Mouse (Mus musculus): ENCODE data around the gene Heatr5a.
A peak's percentile ranks its signal among the peaks of the same experiment; 100 is the strongest.

DNA sequence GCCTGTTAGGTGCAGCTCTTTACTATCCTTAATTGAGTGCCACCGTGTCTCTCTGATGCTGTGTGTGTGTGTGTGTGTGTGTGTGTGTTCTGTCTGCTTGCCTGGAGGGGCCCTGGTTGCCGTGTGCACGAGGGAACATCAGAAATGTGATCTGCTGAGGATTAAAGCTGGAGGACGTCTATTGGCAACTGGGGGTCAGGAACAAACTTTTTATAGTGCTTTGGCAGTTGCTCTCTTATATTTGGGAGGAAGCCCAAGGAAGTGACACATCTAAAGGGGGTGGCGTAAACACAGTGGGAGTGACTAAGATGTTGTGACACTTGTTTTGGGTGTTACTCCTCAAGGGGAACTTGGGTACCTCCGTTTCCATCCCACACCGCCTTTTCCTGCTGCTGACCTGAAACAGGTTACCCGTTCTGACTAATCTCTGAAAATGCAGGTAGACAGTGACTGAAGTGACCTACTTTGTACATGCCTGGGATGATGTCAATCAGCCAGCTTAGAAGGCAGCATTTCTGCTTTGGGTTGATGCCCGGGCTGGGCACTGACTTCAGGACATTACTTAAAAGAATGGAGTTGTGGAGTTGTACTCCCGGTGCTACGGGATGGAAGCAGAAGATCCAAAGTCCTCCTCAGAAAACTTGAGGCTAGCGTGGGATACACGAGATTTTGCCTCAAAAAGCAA is 104.8 kb downstream of the Heatr5a start:
- TF ChIP-seq CTCF (IDR thresholded peaks at IDR 0.05; ENCODE audit: control insufficient read depth, insufficient read depth, insufficient read length) (no peak), MAX (IDR thresholded peaks at IDR 0.05) (no peak), CEBPB (IDR thresholded peaks at IDR 0.05; ENCODE audit: low read depth) (peak; percentile 38), USF1 (IDR thresholded peaks at IDR 0.05; ENCODE audit: low read depth) (no peak), MYOG (IDR thresholded peaks at IDR 0.05; ENCODE audit: control insufficient read depth, extremely low read depth, insufficient read length) (no peak), MYOD1 (IDR thresholded peaks at IDR 0.05; ENCODE audit: control insufficient read depth, insufficient read length, low read depth) (no peak)
